Mouse (Mus musculus) hindbrain, postnatal 0 days (tissue): ENCODE measurements around the gene Nme9. TPM values are rescaled to one million over a fixed set of nuclear protein-coding genes. Genes with fewer than 3 reads are reported as not detected.

Experiments
- ATAC-seq: fragments of 200-750 bp; cut with Nextera tagmentation; 2 replicates; pipeline ENCODE4 v1.8.0; 2017; ENCODE audit warnings: mild to moderate bottlenecking, moderate TSS enrichment, moderate library complexity
- DNase-seq: peaks from one replicate; pipeline ENCODE4 v3.0.0-alpha.2; 2015; ENCODE audit warnings: low spot score
- H3K27ac ChIP-seq: fragments of 300-500 bp; sonication (generic); 2 replicates; pipeline ENCODE4 v1.5.1; 2014; ENCODE audit warnings: mild to moderate bottlenecking
- H3K27me3 ChIP-seq: fragments of 300-500 bp; sonication (generic); 2 replicates; pipeline ENCODE4 v1.6.1; 2014; ENCODE audit warnings: low read length, mixed read lengths; ENCODE audit not compliant: insufficient read depth
- H3K36me3 ChIP-seq: fragments of 300-500 bp; sonication (generic); 2 replicates; pipeline ENCODE4 v1.6.1; 2014; ENCODE audit warnings: low read length, mixed read lengths; ENCODE audit not compliant: insufficient read depth
- H3K4me1 ChIP-seq: fragments of 300-500 bp; sonication (generic); 2 replicates; pipeline ENCODE4 v1.6.1; 2014; ENCODE audit warnings: antibody characterized with exemption, low read length, mixed read lengths; ENCODE audit not compliant: insufficient read depth
- H3K4me2 ChIP-seq: fragments of 300-500 bp; sonication (generic); 2 replicates; pipeline ENCODE4 v1.6.1; 2014; ENCODE audit warnings: low read depth, mild to moderate bottlenecking, low read length, moderate library complexity, mixed read lengths
- H3K4me3 ChIP-seq: fragments of 300-500 bp; sonication (generic); 2 replicates; pipeline ENCODE4 v1.5.1; 2014; ENCODE audit warnings: low read length
- H3K9ac ChIP-seq: fragments of 300-500 bp; sonication (generic); replicated peaks from 2 replicates; pipeline ENCODE4 v1.6.1; 2014; ENCODE audit warnings: mild to moderate bottlenecking, low read length, moderate library complexity, mixed read lengths
- H3K9me3 ChIP-seq: fragments of 300-500 bp; sonication (generic); 2 replicates; pipeline ENCODE4 v1.6.1; 2016; ENCODE audit warnings: low read length, mixed read lengths
- CTCF ChIP-seq: IDR thresholded peaks from 2 replicates; pipeline ENCODE4 v1.5.1; 2016; ENCODE audit warnings: antibody characterized with exemption, control low read depth, low read depth
- whole genome bisulfite sequencing: fragments of 180-500 bp; shearing (Covaris S2); extraction: QIAGEN DNeasy Blood & Tissue Kit; methylation state at CpG from one replicate; pipeline ENCODE4 v1.1.7; 2014; 5-methylcytosine and 5-hydroxymethylcytosine counted together
- polyA plus RNA-seq: library from polyadenylated mRNA; unstranded; fragments of >200 nt; fragmentation: Nextera tagmentation; extraction: Ambion mirVana; gene quantifications from 2 replicates; pipeline ENCODE4 v1.2.1, GENCODE M21; 2015
- total RNA-seq: library from RNA; depleted of rRNA; stranded (reverse); fragments of >200 nt; gene quantifications from 2 replicates; pipeline ENCODE4 v1.2.3, GENCODE M21; 2014

Nme9 gene
- total and polyA plus RNA-seq, 2 experiments from 2014 or later, result 0.64 to 1.0 TPM

DNA sequence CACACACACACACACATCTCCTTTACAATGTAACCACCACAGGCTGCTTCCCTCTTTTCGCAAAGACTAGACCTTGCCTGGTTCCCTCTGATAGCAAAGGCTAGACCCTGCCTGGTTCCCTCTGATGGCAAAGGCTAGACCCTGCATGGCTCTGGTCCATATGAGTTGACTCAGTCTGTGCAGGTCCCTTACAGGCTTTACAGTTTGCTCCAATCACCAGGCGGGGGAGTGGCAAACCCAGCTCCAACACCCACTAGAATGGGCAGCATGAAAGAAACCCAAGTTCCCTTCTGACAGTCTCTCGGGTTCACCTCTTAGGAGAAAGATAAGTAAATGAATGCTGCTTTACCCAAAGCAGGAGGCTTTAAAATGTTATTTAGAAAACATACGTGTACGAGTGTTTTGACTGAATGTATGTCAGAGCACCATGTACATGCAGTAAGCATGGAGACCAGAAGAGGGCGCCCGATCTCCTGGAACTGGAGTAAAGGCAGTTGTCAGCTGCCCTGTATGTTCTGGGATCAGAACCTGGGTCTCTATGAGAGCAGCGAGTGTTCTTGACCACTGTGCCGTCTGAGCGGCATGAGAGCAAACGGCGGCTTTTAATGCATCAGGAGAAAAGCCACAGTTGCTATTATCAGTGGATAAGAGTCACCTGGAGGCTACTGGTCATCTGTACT is 7.4 kb downstream of the Nme9 start:
- H3K9me3 ChIP-seq, result no peaks in the 10 kb centered on the region
- no peaks in the 10 kb centered on the region for H3K4me1 ChIP-seq
- H3K27me3 ChIP-seq, result no peaks in the 10 kb centered on the region
- H3K36me3 ChIP-seq, result no peaks in the 10 kb centered on the region
- H3K9ac ChIP-seq, result no peak overlapping the region
- ATAC-seq, result no peak
- H3K27ac ChIP-seq, result no peak overlapping the region
- 44% methylated on average over 12 of the region's 12 CpGs for WGBS
- no peak overlapping the region for H3K4me3 ChIP-seq
- peak; percentile 71 for TF ChIP-seq CTCF
- H3K4me2 ChIP-seq, result no peak overlapping the region
- DNase-seq, result peak; percentile 66

DNA sequence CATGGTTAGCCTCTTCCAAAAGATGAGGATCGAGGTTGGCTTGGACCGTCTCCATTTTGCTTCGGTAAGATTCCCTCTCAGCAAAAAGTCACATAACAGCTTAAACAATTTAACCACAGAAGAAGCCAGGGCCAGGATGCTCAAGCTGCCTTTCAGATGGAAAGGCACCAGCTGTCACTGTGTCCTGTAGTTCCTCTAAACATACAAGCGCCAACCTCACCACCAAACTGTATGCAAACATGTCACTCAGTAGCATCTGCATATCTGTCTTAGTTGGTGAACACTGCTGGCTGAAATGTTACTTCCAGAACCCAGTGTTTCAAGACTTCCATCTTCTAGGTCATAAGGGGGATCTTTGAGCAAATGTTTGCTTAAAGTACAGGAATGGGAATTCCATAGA is 8.5 kb downstream of the Nme9 start:
- H3K4me1 ChIP-seq, result no peaks in the 10 kb centered on the region
- H3K9ac ChIP-seq, result no peak overlapping the region
- H3K4me2 ChIP-seq, result no peak overlapping the region
- no peak for TF ChIP-seq CTCF
- 85% methylated on average over 4 of the region's 4 CpGs for WGBS
- DNase-seq, result no peak
- H3K4me3 ChIP-seq, result no peak overlapping the region
- no peaks in the 10 kb centered on the region for H3K9me3 ChIP-seq
- no peak for ATAC-seq
- H3K27ac ChIP-seq, result no peak overlapping the region
- no peaks in the 10 kb centered on the region for H3K36me3 ChIP-seq
- H3K27me3 ChIP-seq, result no peaks in the 10 kb centered on the region

DNA sequence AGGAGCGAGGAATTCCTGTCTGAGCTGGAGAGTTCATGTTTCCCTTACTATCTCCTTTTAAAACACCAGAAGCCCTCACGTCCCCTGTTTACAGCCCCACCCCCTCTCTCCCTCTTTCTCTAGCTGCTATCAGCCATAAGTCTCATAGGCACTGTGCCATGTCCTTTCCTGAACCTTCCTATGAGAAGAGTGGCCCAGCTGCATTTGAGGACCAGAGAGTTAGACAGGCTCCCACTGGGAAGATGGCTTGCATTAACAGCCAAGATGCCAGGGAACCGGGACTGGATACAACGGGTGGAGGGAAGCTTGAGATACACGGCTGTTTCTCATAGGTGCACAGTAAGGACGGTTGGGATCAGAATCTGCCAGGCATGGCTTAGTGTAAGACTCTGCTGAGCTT is 13.6 kb downstream of the Nme9 start:
- Histone ChIP-seq H3K4me1 (no peaks in the 10 kb centered on the region), H3K9ac (no peak overlapping the region), H3K36me3 (no peaks in the 10 kb centered on the region), H3K27me3 (no peaks in the 10 kb centered on the region), H3K9me3 (no peaks in the 10 kb centered on the region), H3K4me3 (no peak overlapping the region), H3K4me2 (no peak overlapping the region), H3K27ac (no peak overlapping the region)
- no peak for ATAC-seq
- peak; percentile 30 for DNase-seq
- WGBS, result 69% methylated on average over 6 of the region's 6 CpGs
- no peak for TF ChIP-seq CTCF

DNA sequence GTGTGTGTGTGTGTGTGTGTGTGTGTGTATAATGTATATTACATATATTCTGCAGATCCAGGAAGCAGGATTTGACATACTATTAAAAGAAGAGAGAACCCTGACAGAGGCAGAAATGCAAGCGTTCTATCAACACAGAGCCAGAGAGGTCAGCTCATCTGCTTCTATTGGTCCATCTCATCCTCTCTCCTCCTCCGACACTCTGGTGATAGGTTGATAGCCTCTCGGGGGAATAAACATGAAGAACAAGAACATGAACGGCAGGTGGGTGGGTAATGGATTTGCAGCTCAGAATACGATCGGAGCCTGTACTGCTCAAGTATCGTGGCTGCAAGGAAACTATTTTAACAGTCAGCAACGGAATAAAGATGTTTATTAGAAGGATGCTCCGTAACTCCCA is 17.3 kb downstream of the Nme9 start:
- Histone ChIP-seq H3K27ac (no peak overlapping the region), H3K36me3 (no peaks in the 10 kb centered on the region), H3K9ac (no peak overlapping the region), H3K4me1 (no peaks in the 10 kb centered on the region), H3K9me3 (no peaks in the 10 kb centered on the region), H3K27me3 (no peaks in the 10 kb centered on the region), H3K4me3 (no peak overlapping the region), H3K4me2 (no peak overlapping the region)
- ATAC-seq (peak; percentile 52), DNase-seq (peak; percentile 54)
- WGBS, result 79% methylated on average over 9 of the region's 9 CpGs
- no peak for TF ChIP-seq CTCF

DNA sequence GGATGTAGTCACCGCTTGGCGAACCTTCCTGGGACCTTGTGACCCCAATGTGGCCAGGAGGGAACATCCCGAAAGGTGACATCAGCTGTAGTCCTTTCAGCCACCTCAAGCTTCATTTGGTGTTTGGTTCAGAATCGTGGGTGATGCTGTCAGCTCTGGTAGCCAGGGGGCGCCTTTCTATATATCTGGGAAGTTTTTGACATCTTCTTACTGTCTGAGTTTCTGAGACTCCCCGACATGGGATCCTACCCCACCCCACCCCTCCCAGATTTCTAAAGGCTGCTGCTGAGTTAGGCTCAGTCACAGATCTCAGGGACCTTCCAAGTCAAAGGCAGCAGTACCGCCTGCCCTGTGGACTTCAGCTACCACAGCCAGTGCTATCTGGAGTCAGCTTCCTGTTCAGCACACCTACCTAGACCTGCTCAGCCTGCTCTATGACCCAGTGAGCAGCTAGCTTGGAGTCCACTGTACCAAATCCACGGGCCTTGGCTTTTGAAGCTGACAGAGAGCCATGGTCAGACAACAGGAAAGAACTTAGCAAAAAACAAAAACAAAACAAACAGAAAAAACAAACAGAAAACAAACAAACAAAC is 18.5 kb downstream of the Nme9 start:
- H3K9me3 ChIP-seq, result no peaks in the 10 kb centered on the region
- H3K4me3 ChIP-seq, result no peak overlapping the region
- no peak overlapping the region for H3K27ac ChIP-seq
- 0 out of 2 replicates have a peak, but pooled peaks have one; percentile 21 for ATAC-seq
- H3K27me3 ChIP-seq, result no peaks in the 10 kb centered on the region
- DNase-seq, result no peak
- H3K4me1 ChIP-seq, result no peaks in the 10 kb centered on the region
- 66% methylated on average over 8 of the region's 8 CpGs for WGBS
- TF ChIP-seq CTCF, result peak; percentile 48
- no peaks in the 10 kb centered on the region for H3K36me3 ChIP-seq
- H3K9ac ChIP-seq, result no peak overlapping the region
- no peak overlapping the region for H3K4me2 ChIP-seq

DNA sequence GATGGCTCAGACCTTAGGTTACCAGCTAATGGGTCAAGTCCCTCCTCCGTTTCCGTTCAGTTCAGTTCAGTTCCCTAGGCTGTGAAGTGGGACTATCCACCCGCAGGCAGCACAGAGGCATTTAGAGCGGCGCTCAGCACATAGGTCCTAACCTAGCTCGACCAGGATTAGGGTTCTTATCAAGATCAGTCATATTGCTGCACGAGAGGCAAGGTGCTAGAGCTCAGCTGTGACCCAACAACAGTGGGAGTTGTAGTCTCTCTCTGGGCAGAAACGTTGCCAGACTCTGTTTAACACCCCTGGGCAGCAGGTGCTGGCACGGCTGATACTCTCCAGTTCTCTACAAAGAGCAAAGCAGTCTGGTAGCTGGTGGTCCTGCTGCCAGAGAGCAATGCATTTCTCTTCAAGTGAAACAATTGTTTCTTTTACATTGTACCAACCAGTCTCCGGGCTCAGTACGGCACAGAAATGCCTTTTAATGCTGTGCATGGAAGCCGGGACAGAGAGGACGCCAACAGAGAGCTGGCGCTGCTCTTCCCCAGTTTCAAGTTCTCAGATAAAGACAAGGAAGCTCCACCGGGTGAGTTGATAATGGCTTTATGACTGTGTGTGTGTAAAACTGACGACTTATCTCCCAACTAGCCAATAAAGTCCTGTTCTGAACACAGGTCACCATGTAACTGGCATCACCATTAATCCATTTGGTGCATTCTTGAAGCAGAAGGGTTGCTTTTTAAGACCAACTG is 19.2 kb downstream of the Nme9 start:
- H3K4me3 ChIP-seq, result no peak overlapping the region
- H3K9ac ChIP-seq, result no peak overlapping the region
- DNase-seq (no peak), ATAC-seq (no peak)
- H3K27me3 ChIP-seq, result no peaks in the 10 kb centered on the region
- H3K27ac ChIP-seq, result no peak overlapping the region
- 0 out of 2 replicates have a peak, but pooled peaks cover 1% of the 10 kb centered on the region for H3K36me3 ChIP-seq
- no peak for TF ChIP-seq CTCF
- H3K4me2 ChIP-seq, result no peak overlapping the region
- no peaks in the 10 kb centered on the region for H3K9me3 ChIP-seq
- WGBS, result 58% methylated on average over 16 of the region's 16 CpGs
- H3K4me1 ChIP-seq, result no peaks in the 10 kb centered on the region
